Mouse (Mus musculus): ENCODE results near the gene Psd4.

DNA sequence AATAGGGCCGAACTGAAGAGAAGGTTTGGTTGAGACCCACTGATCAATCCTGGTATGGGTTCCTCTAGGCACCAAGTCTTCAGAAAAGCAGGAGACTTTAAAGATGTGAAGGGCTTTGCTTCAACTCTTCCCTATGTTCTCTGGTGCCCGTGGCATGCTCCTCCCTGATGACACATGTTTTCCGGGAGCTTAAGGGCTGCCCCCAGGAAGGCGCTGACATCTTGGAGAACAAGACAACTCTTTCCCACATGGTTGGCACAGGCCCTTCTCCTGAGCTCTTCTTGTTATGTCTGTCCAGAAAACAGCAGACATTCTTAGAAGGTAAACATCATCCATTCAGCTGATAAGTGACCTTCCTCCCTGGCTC lies 498 bp downstream of the Psd4 start:
- TF ChIP-seq CEBPB (IDR thresholded peaks at IDR 0.05; ENCODE audit: insufficient read depth, poor library complexity, severe bottlenecking), result no peak
- no peak for TF ChIP-seq E2F4 (IDR thresholded peaks at IDR 0.05; ENCODE audit: insufficient read depth)
- TF ChIP-seq MYOD1 (IDR thresholded peaks at IDR 0.05; ENCODE audit: control insufficient read depth in 1 of 3, insufficient read length in 2 of 3, low read depth in 2 of 3), result no peak
- no peak for TF ChIP-seq POLR2A (IDR thresholded peaks at IDR 0.05; ENCODE audit: insufficient read length, low read depth)

Measured in myocyte (in vitro differentiated cells).